Mouse (Mus musculus): ENCODE results near the gene Slc17a5. TPM values are rescaled to one million over a fixed set of nuclear protein-coding genes. Genes with fewer than 3 reads are reported as not detected.

Gene Slc17a5
- polyA plus RNA-seq (2012; rRNA removed), result 4.5 and 7.1 TPM in 2 replicates

GRCm38 (mm10) chr9:78587914-78588313 is at the start of gene Slc17a5:
Gene Slc17a5 (minus strand): TSS chr9:78588041.

GRCm38 (mm10) chr9:78615401-78616021 is 27.7 kb upstream of the Slc17a5 start, which contains the start of gene Cd109:
Gene Cd109 (plus strand): TSS chr9:78615546.

GRCm38 (mm10) chr9:78488890-78489420 is 98.9 kb downstream of the Slc17a5 start, which contains the start of gene Eef1a1:
Gene Eef1a1 (minus strand): TSS chr9:78489151.

Other genes with a start within 250 kb of the Slc17a5 start
- gene Gsta2, start 232.3 kb downstream of the Slc17a5 start, polyA plus RNA-seq (2012; rRNA removed), result not detected in 2 replicates
- 0.48 and 2.1 TPM in 2 replicates for gene Dppa5a, start 219.9 kb downstream of the Slc17a5 start, polyA plus RNA-seq (2012; rRNA removed)
- gene Ooep, start 209.3 kb downstream of the Slc17a5 start, polyA plus RNA-seq (2012; rRNA removed), result 1.8 and 2.7 TPM in 2 replicates
- 0.37 and 0.42 TPM in 2 replicates for gene Ddx43, start 192.3 kb downstream of the Slc17a5 start, polyA plus RNA-seq (2012; rRNA removed)
- 0.56 and 0.96 TPM in 2 replicates for gene Cgas, start 144.8 kb downstream of the Slc17a5 start, polyA plus RNA-seq (2012; rRNA removed)
- gene Mto1, start 139.8 kb downstream of the Slc17a5 start, polyA plus RNA-seq (2012; rRNA removed), result 15.9 and 21.2 TPM in 2 replicates
- 0.06 and 0.08 TPM in 2 replicates for gene Gm17324, start 139.3 kb downstream of the Slc17a5 start, polyA plus RNA-seq (2012; rRNA removed)
- 10,218 and 10,405 TPM in 2 replicates for gene Eef1a1, start 98.9 kb downstream of the Slc17a5 start, polyA plus RNA-seq (2012; rRNA removed)
- gene Cd109, start 27.5 kb upstream of the Slc17a5 start, polyA plus RNA-seq (2012; rRNA removed), result 2.1 and 3.1 TPM in 2 replicates

Measured in central nervous system, embryonic 11.5 days (tissue).